Mouse (Mus musculus) CD4-positive helper T cell, adult 2 months (primary cell): ENCODE measurements around the gene Pin1.
"Not testable (repeated sequence)": the region's sequence is repeated elsewhere in the genome, so short reads cannot be mapped to it uniquely, and the experiment has no call there.

Source experiments
- DNase-seq: peaks from one replicate; pipeline ENCODE4 v3.0.0-alpha.2; 2012; ENCODE audit warnings: low read depth, missing footprints, low spot score

Gene Pin1

GRCm38 (mm10) chr9:20651602-20652259 lies at the start of gene Pin1:
TSS of gene Pin1 (plus strand) at chr9:20652095.
- peak; percentile 100 for DNase-seq

- DNase-seq: no peak
These were observed 45.6 kb upstream of the Pin1 start for GRCm38 (mm10) chr9:20606269-20606668.

- peak; percentile 96 for DNase-seq
These were observed 44.6 kb upstream of the Pin1 start for GRCm38 (mm10) chr9:20607100-20607974.

GRCm38 (mm10) chr9:20609831-20610464 lies 41.9 kb upstream of the Pin1 start:
- peak; percentile 59 for DNase-seq

- DNase-seq: no peak
These were observed 39.9 kb upstream of the Pin1 start for GRCm38 (mm10) chr9:20611976-20612375.

- DNase-seq: no peak
These were observed 35.2 kb upstream of the Pin1 start for GRCm38 (mm10) chr9:20616685-20617084.

GRCm38 (mm10) chr9:20631332-20631731 lies 20.6 kb upstream of the Pin1 start:
- DNase-seq: no peak

- DNase-seq: not testable (repeated sequence)
These were observed 16.2 kb upstream of the Pin1 start for GRCm38 (mm10) chr9:20635676-20636075.

GRCm38 (mm10) chr9:20636256-20636655 lies 15.6 kb upstream of the Pin1 start:
- peak; percentile 34 for DNase-seq

- DNase-seq: no peak
These were observed 15.1 kb upstream of the Pin1 start for GRCm38 (mm10) chr9:20636790-20637189.

- no peak for DNase-seq
These were observed 13.3 kb upstream of the Pin1 start for GRCm38 (mm10) chr9:20638552-20638951.

GRCm38 (mm10) chr9:20639486-20639885 lies 12.4 kb upstream of the Pin1 start:
- DNase-seq: no peak

- no peak for DNase-seq
These were observed 10.4 kb upstream of the Pin1 start for GRCm38 (mm10) chr9:20641501-20641900.

GRCm38 (mm10) chr9:20642101-20642895 lies 9.6 kb upstream of the Pin1 start, which contains the start of gene Ubl5:
TSS of gene Ubl5 (plus strand) at chr9:20642878.
- peak; percentile 73 for DNase-seq

GRCm38 (mm10) chr9:20642896-20643466 lies 8.9 kb upstream of the Pin1 start:
- peak; percentile 93 for DNase-seq

GRCm38 (mm10) chr9:20643781-20644180 lies 8.1 kb upstream of the Pin1 start:
- DNase-seq: peak; percentile 54

- DNase-seq: peak; percentile 90
These were observed 7.4 kb upstream of the Pin1 start, which contains the start of gene Fbxl12 for GRCm38 (mm10) chr9:20644360-20645081. TSS of gene Fbxl12 (minus strand) at chr9:20644767.

GRCm38 (mm10) chr9:20645121-20645520 lies 6.8 kb upstream of the Pin1 start:
- DNase-seq: peak; percentile 85

- no peak for DNase-seq
These were observed 364 bp downstream of the Pin1 start for GRCm38 (mm10) chr9:20652260-20652658.

GRCm38 (mm10) chr9:20653859-20654258 lies 2.0 kb downstream of the Pin1 start:
- no peak for DNase-seq
